Mouse (Mus musculus): ENCODE data around the gene 2900026A02Rik.

DNA sequence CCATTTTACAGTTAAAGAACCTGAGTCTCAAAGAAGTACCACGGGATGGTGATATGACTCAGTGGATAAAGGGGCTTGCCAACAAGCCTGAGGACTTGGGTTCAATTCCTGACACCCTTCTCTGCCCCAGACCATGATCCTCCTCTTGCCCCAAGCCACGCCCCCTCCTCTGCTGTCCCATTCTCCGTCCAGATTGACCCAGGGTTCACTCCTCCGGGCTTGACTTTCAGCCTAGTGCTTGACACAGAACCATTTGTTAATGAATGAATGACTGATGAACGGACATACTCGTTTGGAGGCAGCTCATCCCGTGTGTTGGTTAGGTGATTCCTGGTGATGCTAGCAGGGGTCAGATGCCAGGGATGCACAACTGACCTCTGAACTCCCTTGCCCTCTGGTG lies 1.2 kb downstream of the 2900026A02Rik start:
- no peak for TF ChIP-seq ZNF384 (IDR thresholded peaks at IDR 0.05; ENCODE audit: low read depth, low read length)
- TF ChIP-seq CHD2 (IDR thresholded peaks at IDR 0.05; ENCODE audit: low read depth, low read length), result no peak

All from ES-E14 (cell line).